Mouse (Mus musculus) cerebellum, adult (tissue): Measurements from ENCODE around the gene Chn2.

Experiments used
- ATAC-seq: cut with Nextera tagmentation; 2 replicates; pipeline ENCODE4 v1.9.2; 2017; ENCODE audit warnings: mild to moderate bottlenecking, moderate library complexity, mixed read lengths; ENCODE audit not compliant: insufficient number of reproducible peaks, low FRiP score, low TSS enrichment

Chn2 gene

DNA sequence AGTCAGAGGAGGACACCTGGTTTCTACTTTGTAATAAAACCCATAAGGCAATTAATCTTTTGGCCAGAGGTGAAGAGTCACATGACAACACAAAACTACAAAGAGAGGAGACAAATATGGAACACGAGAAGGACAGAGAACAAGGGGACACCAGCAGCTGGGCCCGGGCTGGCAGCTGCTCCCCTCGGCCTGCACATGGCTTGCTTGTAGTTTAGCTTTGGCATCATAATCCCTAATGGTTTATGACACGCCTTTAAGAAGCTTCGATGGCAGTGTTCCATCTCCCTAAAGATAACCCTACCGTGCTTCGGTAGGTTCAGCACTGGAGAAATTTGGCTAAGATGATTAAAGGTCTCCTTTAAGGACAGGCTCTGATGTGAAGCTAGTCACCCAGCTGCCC is 225.2 kb downstream of the Chn2 start:
- ATAC-seq, result no peak

DNA sequence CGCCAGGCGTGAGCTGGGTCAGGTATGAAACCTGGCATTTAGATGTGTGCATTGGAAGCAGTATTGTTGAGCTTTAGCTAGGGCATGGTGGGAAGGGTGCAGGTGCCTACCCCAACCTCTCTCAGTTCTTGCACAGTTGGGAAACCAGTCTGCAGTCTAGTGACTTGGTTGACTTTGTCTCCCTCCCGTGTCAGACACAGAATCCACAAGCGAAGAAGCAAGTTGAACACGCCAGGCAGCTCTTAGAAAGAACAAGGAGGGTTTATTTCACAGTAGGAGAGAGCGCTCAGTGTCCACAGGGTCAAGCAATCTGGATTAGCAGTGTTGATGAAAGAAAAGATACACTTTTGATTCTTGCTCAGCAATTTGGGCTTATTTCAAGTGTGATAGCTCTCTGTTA is 226.0 kb downstream of the Chn2 start:
- no peak for ATAC-seq

DNA sequence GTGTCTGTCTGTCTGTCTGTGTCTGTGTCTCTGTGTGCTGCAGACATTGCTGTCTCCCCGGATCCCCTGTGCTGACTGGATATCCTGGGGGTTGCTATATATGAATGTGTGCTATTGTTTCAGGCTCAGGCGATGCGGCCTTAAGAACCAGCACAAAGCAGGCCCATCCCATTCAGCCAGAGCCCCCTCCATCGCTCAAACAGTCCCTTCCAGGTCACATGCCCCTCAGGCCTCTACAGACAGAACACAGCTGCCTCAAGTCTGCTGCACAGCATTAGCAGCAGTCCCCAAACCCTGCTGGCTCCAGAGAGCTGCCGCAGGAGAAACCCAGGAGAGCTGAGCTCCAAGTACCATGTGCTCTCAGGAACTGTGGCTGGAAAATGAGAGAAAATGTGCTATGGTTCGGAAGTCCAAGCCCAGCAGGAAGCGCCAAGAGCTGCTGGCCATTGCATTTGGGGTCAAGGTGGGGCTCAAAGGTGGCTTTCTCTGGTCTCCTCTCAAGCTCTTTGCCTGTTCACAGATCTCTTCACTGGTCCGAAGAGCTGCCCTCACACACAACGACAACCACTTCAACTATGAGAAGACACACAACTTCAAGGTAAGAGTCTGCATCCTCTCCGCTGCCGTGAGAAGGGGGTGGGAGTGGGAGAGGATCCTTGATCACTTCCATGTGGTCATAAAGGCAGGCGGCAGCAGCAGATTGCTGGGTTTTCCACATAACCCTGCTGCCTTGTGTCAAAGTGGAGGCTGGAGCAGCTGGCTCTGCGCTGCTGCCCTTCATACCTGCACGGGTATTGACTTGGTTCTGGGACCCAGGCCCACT is 233.4 kb downstream of the Chn2 start:
- ATAC-seq, result no peak

DNA sequence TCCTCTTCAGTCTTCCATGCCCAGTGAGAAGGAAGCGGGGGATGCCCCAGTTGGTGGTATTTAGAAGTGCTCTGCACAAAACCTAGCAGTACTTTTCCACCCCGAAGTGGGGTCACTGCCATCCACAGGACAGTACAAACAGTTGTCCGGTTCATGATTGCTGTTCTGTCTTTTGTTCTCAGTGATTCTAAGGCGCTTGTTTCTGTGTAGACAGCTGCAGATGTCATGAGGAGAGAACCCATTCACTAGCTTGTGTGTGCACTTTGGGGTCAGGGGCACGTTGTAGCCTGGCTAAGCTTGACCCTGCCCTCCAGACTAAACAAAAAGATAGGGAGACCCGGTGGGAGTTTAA is 234.0 kb downstream of the Chn2 start:
- no peak for ATAC-seq

DNA sequence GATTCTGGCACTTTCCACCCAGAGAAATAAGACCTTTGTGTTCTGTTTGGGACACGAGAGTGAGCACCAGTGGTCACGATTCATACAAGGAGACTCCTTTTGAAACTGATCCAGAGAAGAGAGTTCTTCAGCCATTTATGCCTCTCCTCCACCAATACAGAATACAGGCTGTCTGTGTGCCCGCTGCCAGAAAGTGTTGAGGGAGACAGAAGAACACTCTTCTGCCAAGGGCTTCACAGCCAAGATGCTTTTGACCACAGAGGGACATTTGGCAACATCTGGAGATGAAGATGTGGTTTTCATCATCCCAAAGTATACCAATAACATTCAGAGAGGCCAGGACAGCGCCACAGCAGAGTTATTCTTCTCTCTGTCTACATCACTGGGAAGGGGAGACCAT is 237.9 kb downstream of the Chn2 start:
- no peak for ATAC-seq

DNA sequence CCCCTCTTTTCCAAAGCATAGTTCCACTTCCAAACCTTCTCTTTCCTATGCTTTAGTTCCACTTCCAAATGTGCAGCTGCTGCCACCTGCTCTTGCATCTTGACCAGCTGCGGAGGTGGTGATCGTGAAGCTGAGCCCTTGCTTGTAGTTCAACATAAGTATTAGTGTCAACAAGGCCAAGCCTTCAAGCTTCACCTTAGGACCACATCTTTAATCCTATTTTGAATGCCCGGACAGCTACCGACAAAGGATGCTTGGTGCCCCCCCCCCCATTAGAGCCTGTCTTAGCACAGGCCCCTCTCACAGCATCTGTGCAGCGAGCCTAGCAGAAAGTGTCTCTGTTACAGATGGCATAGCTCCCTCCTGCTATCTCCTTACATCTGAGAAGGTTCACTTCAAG is 238.5 kb downstream of the Chn2 start:
- ATAC-seq, result no peak

DNA sequence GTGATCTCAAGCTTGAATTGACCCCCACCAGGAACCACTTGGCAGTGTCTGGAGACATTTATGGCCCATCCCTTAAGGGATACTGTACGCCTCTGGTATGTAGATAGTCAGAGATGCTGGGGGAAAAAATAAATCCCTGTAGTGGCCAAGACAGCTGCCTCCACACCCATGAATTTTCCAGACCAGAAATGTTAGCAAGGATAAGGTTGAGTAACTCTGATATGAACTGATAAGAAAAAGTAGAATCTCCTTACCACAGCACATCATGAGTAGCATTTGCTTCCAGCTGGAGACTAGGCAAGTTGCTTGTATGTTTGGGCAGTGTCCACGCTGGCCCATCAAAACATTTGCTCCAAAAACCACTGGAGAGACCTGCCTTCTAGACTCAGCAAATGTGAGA is 239.3 kb downstream of the Chn2 start:
- no peak for ATAC-seq

DNA sequence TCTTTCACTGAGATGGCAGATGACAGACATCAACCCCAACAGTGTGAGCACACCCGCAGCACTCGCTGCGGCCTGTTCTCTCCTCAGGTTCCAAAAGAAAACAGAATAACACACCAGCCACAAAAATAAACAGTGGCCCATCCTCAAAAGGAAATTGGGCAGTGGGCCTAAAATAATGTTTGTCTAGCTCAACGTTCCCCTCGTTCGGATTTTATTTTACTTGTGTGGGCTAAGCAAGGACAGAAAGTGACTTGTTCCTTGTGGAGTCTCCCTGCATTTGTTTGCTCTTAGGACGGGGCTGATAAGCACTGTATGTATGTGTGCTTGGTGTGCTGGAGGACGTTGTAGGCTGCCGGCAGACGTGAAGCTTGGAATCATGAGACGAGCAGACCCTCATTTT is 240.0 kb downstream of the Chn2 start:
- ATAC-seq, result no peak

DNA sequence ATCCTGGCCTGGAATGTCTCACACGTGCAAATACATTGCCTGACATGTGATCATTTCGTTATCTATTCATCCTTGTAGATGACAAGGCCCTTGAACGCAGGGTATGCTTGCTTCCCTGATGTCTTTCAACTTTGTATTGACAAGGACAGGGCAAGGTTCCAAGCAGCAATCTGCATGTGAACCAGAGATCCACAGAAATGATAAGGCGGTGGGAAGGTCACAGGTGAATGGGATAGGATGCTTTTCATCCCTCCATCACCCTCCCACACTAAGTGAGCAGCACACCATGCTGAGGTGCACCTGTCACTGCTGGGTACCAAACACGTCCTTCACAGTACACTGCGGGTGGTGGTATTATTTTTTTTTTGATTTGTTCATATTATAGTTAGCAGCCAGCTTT is 240.9 kb downstream of the Chn2 start:
- ATAC-seq, result no peak

DNA sequence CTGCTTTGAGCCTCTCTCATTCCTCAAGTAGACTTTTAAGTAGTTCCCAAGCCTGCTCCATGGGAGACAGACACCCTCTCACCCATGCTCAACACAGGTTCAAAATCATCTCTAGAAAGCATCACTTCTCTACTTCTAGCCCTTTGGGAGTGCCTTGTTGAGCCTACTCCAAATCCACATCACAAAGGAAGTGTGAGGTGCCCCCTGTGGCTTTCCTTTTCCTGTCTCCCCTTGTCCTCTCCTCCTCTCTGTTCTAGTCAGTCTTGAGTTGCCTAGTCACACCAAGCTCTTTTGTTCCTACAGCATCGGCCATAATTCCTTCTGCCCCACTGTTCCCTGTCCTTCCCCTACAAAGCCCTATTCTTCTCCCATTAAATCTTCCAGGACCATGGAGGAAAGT is 243.9 kb downstream of the Chn2 start:
- ATAC-seq, result no peak

DNA sequence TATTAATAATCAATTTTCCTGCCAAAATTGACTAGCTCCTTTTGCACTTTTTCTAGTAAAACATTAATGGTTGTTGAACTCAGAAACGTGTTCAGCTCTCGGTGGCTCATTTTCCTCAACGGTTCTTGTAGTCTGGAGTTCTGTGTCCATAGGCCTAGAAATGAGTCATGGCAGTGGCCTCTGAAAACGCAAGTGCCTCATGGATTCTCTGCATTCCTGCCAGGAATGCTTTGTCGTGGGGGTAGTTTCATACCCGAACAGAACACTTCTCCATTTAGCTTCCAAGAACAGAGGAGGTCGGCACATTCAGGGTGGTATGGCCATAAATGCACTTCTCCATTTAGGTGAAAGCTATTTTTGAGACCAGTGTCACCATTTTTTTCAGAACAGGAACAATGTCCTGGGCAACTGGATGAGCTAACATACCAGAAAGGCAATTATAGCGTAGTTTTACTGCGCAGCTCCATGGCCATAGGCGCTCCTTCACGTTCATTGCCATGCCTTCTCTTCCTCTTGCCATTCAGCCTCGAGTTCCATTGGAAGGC is 244.9 kb downstream of the Chn2 start:
- ATAC-seq, result no peak

DNA sequence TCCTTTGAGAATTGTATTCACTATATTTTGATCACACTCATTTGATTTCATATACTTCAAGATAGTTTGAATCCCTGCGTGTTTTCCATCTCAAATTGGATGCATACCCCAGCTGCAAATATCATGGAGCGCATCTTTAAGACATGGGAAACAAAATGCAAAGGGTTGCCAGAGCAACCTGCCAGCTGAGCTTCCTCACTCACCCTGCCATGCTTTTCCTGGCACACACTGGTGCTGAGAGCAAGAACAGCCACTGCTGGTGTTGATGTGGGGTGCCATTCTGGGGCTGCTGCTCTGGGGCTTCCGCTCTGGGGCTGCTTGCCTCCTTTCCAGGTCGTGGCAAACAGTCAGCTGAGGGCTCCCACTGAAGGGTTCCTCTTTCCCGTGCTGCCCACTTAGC is 247.5 kb downstream of the Chn2 start:
- no peak for ATAC-seq

DNA sequence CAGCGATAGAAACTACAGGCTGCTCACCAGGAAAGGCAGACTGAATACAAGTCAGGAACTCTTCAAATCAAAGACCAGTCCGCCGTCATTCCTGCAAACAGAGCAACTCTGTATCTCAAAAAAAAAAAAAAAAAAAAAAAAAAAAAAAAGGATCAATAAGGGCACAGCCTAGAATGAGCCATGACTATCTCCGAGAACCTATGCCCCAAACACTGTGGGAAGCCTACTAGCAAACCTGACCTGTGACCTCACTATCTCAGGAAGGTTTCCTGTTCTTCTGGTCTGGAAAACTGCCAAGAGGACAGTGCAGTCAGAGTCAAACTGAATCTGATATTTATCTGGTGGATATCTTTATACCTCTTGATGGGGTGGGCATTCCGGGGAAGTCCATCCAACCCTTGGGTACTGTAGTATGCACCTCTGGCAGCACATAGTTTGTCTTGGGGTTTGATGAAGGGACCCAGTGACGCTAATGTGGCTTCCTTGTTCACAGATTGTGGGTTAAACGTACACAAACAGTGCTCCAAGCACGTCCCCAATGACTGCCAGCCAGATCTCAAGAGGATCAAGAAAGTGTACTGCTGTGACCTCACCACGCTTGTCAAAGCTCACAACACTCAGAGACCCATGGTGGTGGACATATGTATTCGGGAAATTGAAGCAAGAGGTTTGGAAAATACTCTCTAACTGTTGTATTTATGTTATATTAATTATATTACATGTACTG is 250.6 kb downstream of the Chn2 start:
- ATAC-seq, result no peak

DNA sequence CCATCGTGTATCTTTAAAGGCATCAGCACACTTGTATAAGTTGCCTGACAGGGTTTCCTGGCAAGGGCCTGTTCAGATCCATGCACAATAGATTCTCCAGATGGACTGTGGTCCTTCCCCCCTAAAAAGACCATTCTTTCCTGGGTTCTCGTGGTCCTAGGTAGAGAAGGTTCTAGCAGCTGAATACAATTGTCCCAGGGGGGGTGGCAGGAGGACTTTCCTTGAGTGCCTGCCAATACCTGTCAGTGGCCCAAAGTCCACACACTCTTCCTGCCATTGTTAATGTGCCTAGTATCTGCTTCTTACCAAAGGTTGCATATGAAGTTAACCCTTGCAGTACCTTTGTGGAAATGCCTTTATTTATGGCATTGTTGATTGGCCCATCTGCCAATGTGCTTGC is 257.9 kb downstream of the Chn2 start:
- no peak for ATAC-seq

DNA sequence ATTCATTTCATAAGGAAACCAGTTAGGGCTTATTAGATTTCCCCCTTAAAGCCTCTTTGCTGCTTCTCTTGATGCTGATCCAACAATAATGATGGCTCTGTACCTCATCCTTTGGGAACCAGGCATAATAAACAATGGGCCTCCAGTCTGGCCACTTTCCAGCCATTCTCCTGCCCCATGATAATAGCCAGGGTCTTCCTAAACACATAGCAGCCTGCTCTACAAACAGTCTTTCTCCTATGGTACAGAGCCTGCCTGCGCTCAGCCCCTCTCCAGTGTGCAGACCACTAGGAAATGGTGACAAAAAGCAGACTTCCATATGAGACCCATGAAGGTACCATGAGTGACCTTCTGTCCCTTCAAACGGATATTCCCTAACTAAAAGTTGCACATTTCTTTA is 260.1 kb downstream of the Chn2 start:
- ATAC-seq, result no peak

DNA sequence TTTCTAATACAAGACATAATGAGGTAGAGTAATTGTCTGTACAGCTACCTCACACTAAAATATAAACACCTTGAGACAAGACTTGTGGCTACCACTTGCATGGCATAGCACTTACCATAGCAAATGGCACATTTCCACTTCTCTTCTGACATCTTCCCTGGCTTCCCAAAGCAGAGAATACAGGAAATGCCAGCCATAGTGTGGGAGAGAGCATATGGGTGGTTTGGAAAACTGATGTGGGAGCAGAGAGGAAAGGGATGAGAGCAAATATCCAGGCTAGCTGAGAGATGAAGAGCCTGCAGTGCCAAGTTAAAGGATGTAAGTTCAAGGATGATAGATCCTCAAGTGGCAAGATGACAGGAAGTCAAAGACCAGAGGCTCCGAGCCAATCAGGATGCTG is 266.4 kb downstream of the Chn2 start:
- no peak for ATAC-seq

DNA sequence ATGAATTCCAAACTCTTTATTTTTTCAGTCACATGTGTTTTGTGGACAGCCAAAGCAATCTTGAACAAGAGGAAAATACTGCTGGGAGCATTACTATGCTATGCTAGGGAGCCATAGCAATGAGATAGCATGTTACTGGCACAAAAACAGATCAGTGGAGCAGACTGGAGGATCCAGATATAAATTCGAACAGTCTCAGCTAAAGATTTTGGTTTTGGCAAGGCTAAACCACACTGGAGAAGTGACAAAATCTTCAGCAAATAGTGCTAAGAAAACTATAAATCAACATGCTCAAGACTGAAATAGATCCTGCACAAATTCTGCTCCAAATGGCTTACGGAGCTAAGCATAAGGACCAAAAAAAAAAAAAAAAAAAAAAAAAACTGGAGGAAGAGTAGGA is 273.7 kb downstream of the Chn2 start:
- ATAC-seq, result no peak

DNA sequence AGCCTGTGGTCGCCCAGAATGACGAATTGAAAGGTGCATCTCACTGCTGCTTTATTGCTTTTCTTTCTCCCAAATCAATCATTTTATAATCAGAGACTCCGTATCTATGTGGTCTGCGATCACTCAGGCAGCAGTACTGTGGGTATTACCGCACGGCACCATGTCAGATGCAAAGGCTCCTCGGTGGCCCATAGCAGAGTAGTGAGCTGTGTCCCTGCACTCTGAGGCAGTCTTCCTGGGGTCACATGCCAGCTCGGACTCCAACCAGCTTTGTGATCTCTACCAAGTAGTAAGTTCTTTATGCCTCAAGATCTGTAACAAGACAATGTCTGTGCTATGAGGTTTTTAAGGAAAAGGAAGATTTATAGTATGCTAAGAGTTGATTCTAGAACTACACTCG is 279.3 kb downstream of the Chn2 start:
- ATAC-seq, result no peak

DNA sequence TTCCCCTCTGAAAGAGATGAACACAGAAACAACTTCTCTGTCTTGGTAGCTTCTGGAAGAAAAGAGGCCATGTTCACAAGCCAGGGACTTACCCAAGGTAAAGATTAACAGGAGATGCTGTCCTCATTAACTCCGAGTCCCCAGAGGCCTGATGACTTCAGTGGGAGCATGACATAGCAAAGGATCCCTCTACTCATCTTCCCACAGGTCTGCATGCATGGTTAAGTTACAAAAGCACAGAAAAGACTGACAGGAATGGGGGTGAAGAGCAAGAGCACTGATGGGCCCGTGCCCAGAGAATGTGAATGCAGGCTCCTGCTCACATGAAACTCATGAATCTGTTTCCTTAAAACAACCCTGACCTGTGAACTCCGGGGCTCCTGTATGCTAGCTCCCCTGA is 279.8 kb downstream of the Chn2 start:
- no peak for ATAC-seq

DNA sequence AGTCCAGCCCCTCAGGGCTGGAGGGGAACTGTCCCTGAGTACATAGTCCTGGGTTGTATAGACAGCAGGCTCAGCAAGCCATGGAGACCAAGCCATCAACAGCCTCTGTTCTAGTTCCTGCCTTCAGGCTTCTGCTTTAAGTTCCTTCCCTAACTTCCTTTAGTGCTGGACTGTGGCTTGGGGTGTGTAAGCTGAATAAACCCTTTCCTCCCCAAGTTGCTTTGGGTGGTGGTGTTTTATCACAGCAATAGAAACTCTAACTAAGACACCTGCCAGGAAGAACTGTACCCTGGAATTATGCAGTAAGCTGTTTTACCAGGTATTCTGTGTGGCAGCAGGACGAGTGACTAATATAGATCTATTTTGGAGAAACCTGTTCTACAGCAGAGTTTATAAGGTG is 280.9 kb downstream of the Chn2 start:
- no peak for ATAC-seq

DNA sequence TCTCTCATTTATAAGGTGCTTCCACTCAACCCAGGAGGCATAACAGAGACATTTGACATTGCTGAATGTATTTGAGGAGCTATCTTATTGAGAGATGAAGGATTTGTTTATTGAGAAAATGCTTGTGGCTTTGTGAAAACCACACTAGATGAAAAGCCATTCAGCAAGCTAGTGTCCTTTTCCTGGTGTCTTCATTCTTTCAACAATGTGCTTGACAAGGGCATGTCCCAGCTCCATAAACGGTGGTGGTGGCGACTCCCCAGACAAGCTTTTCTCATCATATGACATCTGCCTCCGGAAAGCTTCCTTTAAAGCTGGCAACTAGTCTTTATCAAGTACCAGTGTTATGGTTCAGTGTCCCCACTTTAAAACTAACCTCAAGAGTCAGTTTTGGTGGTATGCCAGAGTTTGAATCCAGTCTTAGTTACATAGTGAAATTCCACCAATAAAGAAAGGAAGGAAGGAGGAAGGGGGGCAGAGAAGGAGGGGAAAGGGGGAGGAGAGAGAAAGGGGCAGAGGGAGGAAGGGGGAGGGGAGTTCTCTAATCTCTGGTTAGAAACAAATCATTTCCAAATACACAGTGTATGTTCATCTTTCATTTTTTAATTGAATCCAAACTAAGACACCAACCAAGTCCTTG is 286.0 kb downstream of the Chn2 start, which contains the start of gene Prr15:
TSS of gene Prr15 (plus strand) at position 590 of the 640 bp plus-strand sequence.
- no peak for ATAC-seq
